Mouse (Mus musculus) liver, embryonic 15.5 days (tissue): ENCODE measurements at regions not wholly inside any gene's neighbourhood (a gene's known extent, or its start where the extent isn't known, plus 50 kb on each side); places are given as distances from the start of the nearest gene placed in this dataset.

Source experiments
- ATAC-seq: fragments of 200-750 bp; cut with Nextera tagmentation; 2 replicates; pipeline ENCODE4 v1.8.0; 2017; ENCODE audit warnings: moderate number of reproducible peaks, mild to moderate bottlenecking, moderate library complexity; ENCODE audit not compliant: insufficient read depth
- H3K27ac ChIP-seq: fragments of 300-500 bp; sonication (generic); replicated peaks from 2 replicates; pipeline ENCODE4 v1.5.1; 2015; ENCODE audit warnings: mild to moderate bottlenecking, inconsistent platforms
- H3K27me3 ChIP-seq: fragments of 300-500 bp; sonication (generic); 2 replicates; pipeline ENCODE4 v1.6.1; 2015; ENCODE audit warnings: mild to moderate bottlenecking, inconsistent platforms
- H3K36me3 ChIP-seq: fragments of 300-500 bp; sonication (generic); replicated peaks from 2 replicates; pipeline ENCODE4 v1.6.1; 2015; ENCODE audit warnings: moderate library complexity, mild to moderate bottlenecking, inconsistent platforms
- H3K4me1 ChIP-seq: fragments of 300-500 bp; sonication (generic); replicated peaks from 2 replicates; pipeline ENCODE4 v1.6.1; 2015; ENCODE audit warnings: inconsistent platforms
- H3K4me2 ChIP-seq: fragments of 300-500 bp; sonication (generic); 2 replicates; pipeline ENCODE4 v1.6.1; 2015; ENCODE audit warnings: moderate library complexity, mild to moderate bottlenecking, inconsistent platforms
- H3K4me3 ChIP-seq: fragments of 300-500 bp; sonication (generic); replicated peaks from 2 replicates; pipeline ENCODE4 v1.5.1; 2015; ENCODE audit warnings: mild to moderate bottlenecking, inconsistent platforms
- H3K9ac ChIP-seq: fragments of 300-500 bp; sonication (generic); 2 replicates; pipeline ENCODE4 v1.6.1; 2015; ENCODE audit warnings: moderate library complexity, mild to moderate bottlenecking, inconsistent platforms
- H3K9me3 ChIP-seq: fragments of 300-500 bp; sonication (generic); replicated peaks from 2 replicates; pipeline ENCODE4 v1.6.1; 2016; ENCODE audit warnings: inconsistent platforms
- WGBS: fragments of 180-500 bp; shearing (Covaris S2); methylation state at CpG from one replicate; pipeline ENCODE4 v1.1.7; 2015; ENCODE audit warnings: mixed read lengths; ENCODE audit not compliant: insufficient replicate concordance; 5-methylcytosine and 5-hydroxymethylcytosine counted together

GRCm38 (mm10) chr19:32974778-32975240 is 217.5 kb downstream of the Pten start:
- Histone ChIP-seq H3K27ac (no peak overlapping the region), H3K36me3 (no peaks in the 10 kb centered on the region), H3K4me2 (no peak overlapping the region), H3K9ac (no peak overlapping the region), H3K4me3 (no peak overlapping the region), H3K27me3 (no peaks in the 10 kb centered on the region), H3K9me3 (no peaks in the 10 kb centered on the region), H3K4me1 (no peaks in the 10 kb centered on the region)
- 64% methylated on average over 4 of the region's 4 CpGs for WGBS
- ATAC-seq: no peak

- WGBS: 65% methylated on average over 5 of the region's 5 CpGs
- no peak for ATAC-seq
- Histone ChIP-seq H3K4me3 (no peak overlapping the region), H3K36me3 (no peaks in the 10 kb centered on the region), H3K9me3 (no peaks in the 10 kb centered on the region), H3K27ac (no peak overlapping the region), H3K9ac (no peak overlapping the region), H3K4me1 (no peaks in the 10 kb centered on the region), H3K4me2 (no peak overlapping the region), H3K27me3 (no peaks in the 10 kb centered on the region)
These were observed 218.0 kb downstream of the Pten start for GRCm38 (mm10) chr19:32975303-32975702.

GRCm38 (mm10) chr19:32976507-32976906 is 219.2 kb downstream of the Pten start:
- no peaks in the 10 kb centered on the region for H3K27me3 ChIP-seq
- 76% methylated on average over 7 of the region's 7 CpGs for WGBS
- no peaks in the 10 kb centered on the region for H3K36me3 ChIP-seq
- no peak overlapping the region for H3K4me3 ChIP-seq
- H3K4me2 ChIP-seq: no peak overlapping the region
- ATAC-seq: no peak
- H3K4me1 ChIP-seq: no peaks in the 10 kb centered on the region
- H3K27ac ChIP-seq: no peak overlapping the region
- no peak overlapping the region for H3K9ac ChIP-seq
- no peaks in the 10 kb centered on the region for H3K9me3 ChIP-seq

- Histone ChIP-seq H3K4me2 (no peak overlapping the region), H3K4me1 (no peaks in the 10 kb centered on the region), H3K9ac (no peak overlapping the region), H3K27me3 (no peaks in the 10 kb centered on the region), H3K27ac (no peak overlapping the region), H3K36me3 (no peaks in the 10 kb centered on the region), H3K9me3 (no peaks in the 10 kb centered on the region), H3K4me3 (no peak overlapping the region)
- no peak for ATAC-seq
- 51% methylated on average over 7 of the region's 7 CpGs for WGBS
These were observed 220.9 kb downstream of the Pten start for GRCm38 (mm10) chr19:32978037-32978745.

GRCm38 (mm10) chr19:32980142-32980541 is 222.8 kb downstream of the Pten start:
- H3K4me2 ChIP-seq: no peak overlapping the region
- WGBS: 64% methylated on average over 5 of the region's 5 CpGs
- H3K36me3 ChIP-seq: no peaks in the 10 kb centered on the region
- H3K9ac ChIP-seq: no peak overlapping the region
- no peak overlapping the region for H3K27ac ChIP-seq
- no peaks in the 10 kb centered on the region for H3K27me3 ChIP-seq
- no peak for ATAC-seq
- H3K9me3 ChIP-seq: no peaks in the 10 kb centered on the region
- no peak overlapping the region for H3K4me3 ChIP-seq
- no peaks in the 10 kb centered on the region for H3K4me1 ChIP-seq

- no peak overlapping the region for H3K4me3 ChIP-seq
- WGBS: 62% methylated on average over 5 of the region's 5 CpGs
- no peak overlapping the region for H3K9ac ChIP-seq
- no peak for ATAC-seq
- H3K36me3 ChIP-seq: no peaks in the 10 kb centered on the region
- H3K4me2 ChIP-seq: no peak overlapping the region
- no peaks in the 10 kb centered on the region for H3K27me3 ChIP-seq
- no peak overlapping the region for H3K27ac ChIP-seq
- H3K4me1 ChIP-seq: no peaks in the 10 kb centered on the region
- no peaks in the 10 kb centered on the region for H3K9me3 ChIP-seq
These were observed 231.4 kb downstream of the Pten start for GRCm38 (mm10) chr19:32988713-32989112.

- WGBS: 73% methylated on average over 6 of the region's 6 CpGs
- Histone ChIP-seq H3K27ac (no peak overlapping the region), H3K9me3 (no peaks in the 10 kb centered on the region), H3K36me3 (no peaks in the 10 kb centered on the region), H3K4me3 (no peak overlapping the region), H3K27me3 (no peaks in the 10 kb centered on the region), H3K9ac (no peak overlapping the region), H3K4me2 (no peak overlapping the region), H3K4me1 (no peaks in the 10 kb centered on the region)
- ATAC-seq: no peak
These were observed 232.0 kb downstream of the Pten start for GRCm38 (mm10) chr19:32989346-32989745.

DNA sequence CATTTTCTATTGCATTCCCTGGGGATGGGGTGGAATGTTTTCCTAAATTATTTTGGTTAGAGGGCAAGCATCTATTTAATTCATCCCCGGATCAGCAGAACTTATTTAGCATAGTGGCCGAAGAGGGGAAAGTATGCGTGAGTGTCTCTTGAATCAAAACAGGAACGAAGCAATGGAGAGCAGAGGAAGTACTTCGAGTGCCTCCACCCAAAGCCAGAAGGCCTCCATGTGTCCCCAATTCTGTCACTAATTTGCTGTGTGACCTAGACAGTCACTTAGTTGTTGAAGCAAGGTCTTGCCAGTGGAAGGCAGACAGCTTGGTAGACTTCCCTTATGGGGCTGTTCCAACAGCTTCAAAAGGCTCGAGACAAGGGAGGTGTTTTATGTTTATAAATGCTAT is 233.3 kb downstream of the Pten start:
- Histone ChIP-seq H3K9me3 (no peaks in the 10 kb centered on the region), H3K4me2 (no peak overlapping the region), H3K9ac (no peak overlapping the region), H3K27me3 (no peaks in the 10 kb centered on the region), H3K27ac (no peak overlapping the region), H3K36me3 (no peaks in the 10 kb centered on the region), H3K4me1 (no peaks in the 10 kb centered on the region), H3K4me3 (no peak overlapping the region)
- 39% methylated on average over 6 of the region's 6 CpGs for WGBS
- ATAC-seq: no peak

- no peaks in the 10 kb centered on the region for H3K4me1 ChIP-seq
- no peak overlapping the region for H3K9ac ChIP-seq
- H3K27ac ChIP-seq: no peak overlapping the region
- H3K9me3 ChIP-seq: no peaks in the 10 kb centered on the region
- no peaks in the 10 kb centered on the region for H3K27me3 ChIP-seq
- H3K36me3 ChIP-seq: no peaks in the 10 kb centered on the region
- no peak overlapping the region for H3K4me3 ChIP-seq
- WGBS: 35% methylated on average over 3 of the region's 3 CpGs
- no peak overlapping the region for H3K4me2 ChIP-seq
- ATAC-seq: no peak
These were observed 241.4 kb downstream of the Pten start for GRCm38 (mm10) chr19:32998576-32999170.

- no peak overlapping the region for H3K27ac ChIP-seq
- no peak overlapping the region for H3K4me3 ChIP-seq
- H3K36me3 ChIP-seq: no peaks in the 10 kb centered on the region
- no peaks in the 10 kb centered on the region for H3K9me3 ChIP-seq
- H3K9ac ChIP-seq: no peak overlapping the region
- no peak overlapping the region for H3K4me2 ChIP-seq
- WGBS: 69% methylated on average over 8 of the region's 8 CpGs
- no peaks in the 10 kb centered on the region for H3K4me1 ChIP-seq
- H3K27me3 ChIP-seq: no peaks in the 10 kb centered on the region
- ATAC-seq: no peak
These were observed 250.3 kb downstream of the Pten start for GRCm38 (mm10) chr19:33007582-33007981.

- Histone ChIP-seq H3K27me3 (no peaks in the 10 kb centered on the region), H3K9me3 (no peaks in the 10 kb centered on the region), H3K4me1 (no peaks in the 10 kb centered on the region), H3K27ac (no peak overlapping the region), H3K4me2 (no peak overlapping the region), H3K9ac (no peak overlapping the region), H3K4me3 (no peak overlapping the region), H3K36me3 (no peaks in the 10 kb centered on the region)
- ATAC-seq: no peak
- WGBS: 71% methylated on average over 4 of the region's 4 CpGs
These were observed 250.8 kb downstream of the Pten start for GRCm38 (mm10) chr19:33008076-33008475.

DNA sequence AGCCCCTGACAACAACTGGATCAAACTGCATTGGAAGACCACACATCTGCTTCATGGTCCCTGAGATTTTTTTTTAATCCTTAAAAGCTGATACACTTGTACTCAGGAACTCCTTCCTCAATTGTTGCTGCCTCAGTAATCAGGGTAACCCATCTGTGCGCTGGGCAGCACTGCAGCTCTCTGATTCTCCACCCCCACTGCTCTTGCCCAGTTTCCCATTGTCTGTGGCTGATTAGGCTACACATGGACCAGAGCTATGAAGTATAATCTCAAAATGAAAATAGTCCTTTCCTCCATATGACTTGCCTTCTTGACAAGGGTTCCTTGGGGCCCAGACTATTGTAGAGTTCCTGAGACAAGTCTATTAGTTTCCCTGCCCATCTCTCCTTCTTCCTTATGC is 251.5 kb downstream of the Pten start:
- Histone ChIP-seq H3K9ac (no peak overlapping the region), H3K4me1 (no peaks in the 10 kb centered on the region), H3K36me3 (no peaks in the 10 kb centered on the region), H3K4me2 (no peak overlapping the region), H3K27ac (no peak overlapping the region), H3K9me3 (no peaks in the 10 kb centered on the region), H3K4me3 (no peak overlapping the region), H3K27me3 (no peaks in the 10 kb centered on the region)
- 30% methylated on average over 1 of the region's 1 CpGs for WGBS
- ATAC-seq: no peak
